Mouse (Mus musculus) cortical plate, adult 2 months (tissue): Measurements from ENCODE around the gene Sdsl.

Experiments
- CTCF ChIP-seq: fragments of 200-500 bp; IDR thresholded peaks from 2 replicates; pipeline ENCODE4 v1.5.1; 2011; ENCODE audit warnings: mild to moderate bottlenecking, control low read depth, low read length; ENCODE audit not compliant: insufficient read depth; ENCODE audit errors: extremely low read depth
- POLR2A ChIP-seq: fragments of 200-500 bp; IDR thresholded peaks from 2 replicates; pipeline ENCODE4 v1.6.1; 2011; ENCODE audit warnings: mild to moderate bottlenecking, low read length, control low read depth; ENCODE audit not compliant: insufficient read depth; ENCODE audit errors: extremely low read depth

DNA sequence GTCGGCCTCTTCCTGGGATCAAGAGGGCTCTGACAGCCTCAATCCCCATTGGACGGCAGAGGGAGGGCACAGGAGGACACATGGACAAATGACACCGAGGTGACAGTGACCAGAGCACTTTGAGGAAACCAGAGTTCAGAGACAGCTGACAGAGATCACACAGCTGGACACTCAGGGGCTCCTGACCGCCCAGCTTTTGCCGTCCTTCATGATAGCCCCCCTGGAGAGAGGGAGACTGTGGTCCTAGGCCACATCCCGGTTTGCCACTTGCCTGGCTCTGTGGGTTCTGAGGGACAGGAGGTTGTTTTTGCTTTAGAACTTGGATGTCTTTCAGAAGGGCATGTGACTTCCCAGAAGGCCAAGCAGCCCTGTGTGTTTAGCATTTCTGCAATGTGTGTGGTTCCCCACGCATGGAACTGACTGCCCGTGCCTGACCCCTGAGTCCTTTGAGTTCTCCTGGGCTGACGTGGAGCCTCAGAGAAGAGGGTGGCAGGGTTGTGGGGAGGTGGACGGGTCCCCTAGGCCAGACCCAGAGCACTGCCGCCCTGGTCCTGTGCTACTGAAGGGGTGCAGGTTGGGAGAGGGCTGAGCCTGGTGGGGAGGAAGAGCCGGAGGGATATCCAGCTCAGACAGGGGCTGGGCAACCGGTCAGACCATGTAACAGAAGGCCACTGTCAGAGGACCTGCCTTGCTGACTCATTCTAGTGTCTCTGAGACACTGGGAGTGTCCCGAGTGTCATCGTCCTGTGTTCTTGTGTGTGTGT is 43.8 kb upstream of the Sdsl start:
- TF ChIP-seq CTCF (no peak), POLR2A (no peak)
